Mouse (Mus musculus): ENCODE measurements around the gene Tcl1b2. TPM values are rescaled to one million over a fixed set of nuclear protein-coding genes. Genes with fewer than 3 reads are reported as not detected.
"Not testable (repeated sequence)": the region's sequence is repeated elsewhere in the genome, so short reads cannot be mapped to it uniquely, and the experiment has no call there.

Tcl1b2 gene
- polyA plus RNA-seq, 1 experiment, result not detected

GRCm38 (mm10) chr12:105190743-105191142 is 44.9 kb downstream of the Tcl1b2 start, which contains the start of gene Tcl1b3:
Tcl1b3 (plus strand) TSS chr12:105191043.
- H3K27ac ChIP-seq (ENCODE audit: insufficient read depth, low read depth, low read length); H3K36me3 ChIP-seq (ENCODE audit: control insufficient read depth, insufficient read depth, low read length); H3K27me3 ChIP-seq (ENCODE audit: control insufficient read depth, insufficient read depth, low read length); H3K4me1 ChIP-seq (ENCODE audit: control insufficient read depth, insufficient read depth, insufficient read length, low read length); H3K4me3 ChIP-seq (ENCODE audit: low read depth, low read length): not testable (repeated sequence)
- 93% methylated on average over 6 of the region's 6 CpGs for WGBS

DNA sequence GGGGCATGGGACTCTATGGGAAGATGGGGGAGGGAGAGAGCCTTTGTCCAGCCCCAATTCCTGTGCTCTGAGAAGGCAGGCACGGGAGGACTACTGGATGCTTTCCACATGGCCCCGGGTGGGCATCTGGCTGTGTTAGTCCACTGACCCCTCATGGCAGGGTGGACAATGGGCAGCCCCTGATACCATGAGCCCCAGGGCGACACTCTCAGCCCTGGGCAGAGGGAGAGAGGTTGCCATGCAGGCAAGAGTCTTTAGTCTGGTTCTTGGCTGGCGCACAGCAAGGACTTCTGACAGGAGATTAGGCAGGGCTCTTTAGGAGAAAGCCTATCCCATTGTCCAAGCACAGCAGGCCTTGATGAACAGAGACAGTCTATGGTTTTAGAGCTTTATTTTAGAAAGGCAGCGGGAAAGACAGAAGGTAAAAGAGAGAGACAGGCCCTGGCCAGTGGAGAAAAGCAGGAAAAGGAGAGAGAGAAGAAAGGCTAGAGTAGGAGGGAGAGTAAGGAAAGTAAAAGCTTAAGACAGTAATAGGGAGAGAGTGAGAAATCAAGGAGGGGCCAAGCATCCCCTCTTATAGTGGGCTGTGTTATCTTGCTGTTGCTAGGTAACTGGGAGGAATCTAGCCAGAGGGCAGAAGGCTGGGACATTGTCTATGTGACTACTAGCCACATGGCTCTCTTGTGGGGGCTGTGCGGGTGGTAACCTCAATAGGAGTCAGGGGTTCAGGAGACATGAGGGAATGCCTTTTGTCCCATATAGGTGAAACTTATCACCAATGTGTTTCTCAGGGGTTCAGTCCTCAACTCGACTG is 54.1 kb downstream of the Tcl1b2 start:
- H3K27ac ChIP-seq (ENCODE audit: insufficient read depth, low read depth, low read length); H3K4me1 ChIP-seq (ENCODE audit: control insufficient read depth, insufficient read depth, insufficient read length, low read length); H3K4me3 ChIP-seq (ENCODE audit: low read depth, low read length); H3K36me3 ChIP-seq (ENCODE audit: control insufficient read depth, insufficient read depth, low read length); H3K27me3 ChIP-seq (ENCODE audit: control insufficient read depth, insufficient read depth, low read length): not testable (repeated sequence)
- 62% methylated on average over 7 of the region's 7 CpGs for WGBS

GRCm38 (mm10) chr12:105201657-105202056 is 55.8 kb downstream of the Tcl1b2 start, which contains the start of gene Tcl1b4:
Tcl1b4 (plus strand) TSS chr12:105201957.
- H3K27ac ChIP-seq (ENCODE audit: insufficient read depth, low read depth, low read length); H3K4me1 ChIP-seq (ENCODE audit: control insufficient read depth, insufficient read depth, insufficient read length, low read length); H3K27me3 ChIP-seq (ENCODE audit: control insufficient read depth, insufficient read depth, low read length); H3K36me3 ChIP-seq (ENCODE audit: control insufficient read depth, insufficient read depth, low read length); H3K4me3 ChIP-seq (ENCODE audit: low read depth, low read length): not testable (repeated sequence)
- 80% methylated on average over 1 of the region's 1 CpGs for WGBS

Other genes with a start within 250 kb of the Tcl1b2 start
- 0.88 and 1.3 TPM in 2 replicates for gene Syne3, start 136.2 kb upstream of the Tcl1b2 start, polyA plus RNA-seq (2012; rRNA removed)
- gene Glrx5, start 113.3 kb upstream of the Tcl1b2 start, polyA plus RNA-seq (2012; rRNA removed), result 74.3 and 82.0 TPM in 2 replicates
- gene Tcl1b1, start 13.7 kb downstream of the Tcl1b2 start, polyA plus RNA-seq (2012; rRNA removed), result not detected in 2 replicates
- gene Tcl1b5, start 30.3 kb downstream of the Tcl1b2 start, polyA plus RNA-seq (2012; rRNA removed), result not detected in 2 replicates
- gene Tcl1b3, start 45.0 kb downstream of the Tcl1b2 start, polyA plus RNA-seq (2012; rRNA removed), result not detected in 2 replicates
- gene Tcl1b4, start 55.9 kb downstream of the Tcl1b2 start, polyA plus RNA-seq (2012; rRNA removed), result not detected in 2 replicates
- gene Tcl1, start 76.8 kb downstream of the Tcl1b2 start, polyA plus RNA-seq (2012; rRNA removed), result not detected in 2 replicates
- 0.05 TPM in 1 of 2 replicates, not detected in the other for gene Tunar, start 187.9 kb downstream of the Tcl1b2 start, polyA plus RNA-seq (2012; rRNA removed)